Mouse (Mus musculus) hindbrain, embryonic 14.5 days (tissue): ENCODE data around the gene Klrb1f. TPM values are rescaled to one million over a fixed set of nuclear protein-coding genes. Genes with fewer than 3 reads are reported as not detected.
"Not testable (repeated sequence)": the region's sequence is repeated elsewhere in the genome, so short reads cannot be mapped to it uniquely, and the experiment has no call there.

ENCODE experiments used
- ATAC-seq: fragments of 200-750 bp; cut with Nextera tagmentation; 2 replicates; pipeline ENCODE4 v1.8.0; 2017; ENCODE audit warnings: moderate number of reproducible peaks, mild to moderate bottlenecking, moderate TSS enrichment, moderate library complexity; ENCODE audit not compliant: low FRiP score
- DNase-seq: peaks from one replicate; pipeline ENCODE4 v3.0.0-alpha.2; 2015; ENCODE audit warnings: low spot score
- H3K27ac ChIP-seq: fragments of 300-500 bp; sonication (generic); 2 replicates; pipeline ENCODE4 v1.5.1; 2014; ENCODE audit warnings: mild to moderate bottlenecking, moderate library complexity
- H3K27me3 ChIP-seq: fragments of 300-500 bp; sonication (generic); 2 replicates; pipeline ENCODE4 v1.6.1; 2014; ENCODE audit warnings: mild to moderate bottlenecking, low read length, mixed read lengths; ENCODE audit not compliant: control insufficient read depth, insufficient read depth
- H3K36me3 ChIP-seq: fragments of 300-500 bp; sonication (generic); replicated peaks from 2 replicates; pipeline ENCODE4 v1.6.1; 2014; ENCODE audit not compliant: control insufficient read depth, insufficient read depth
- H3K4me1 ChIP-seq: fragments of 300-500 bp; sonication (generic); replicated peaks from 2 replicates; pipeline ENCODE4 v1.6.1; 2014; ENCODE audit warnings: antibody characterized with exemption, low read length, mixed read lengths; ENCODE audit not compliant: control insufficient read depth, insufficient read depth
- H3K4me2 ChIP-seq: fragments of 300-500 bp; sonication (generic); replicated peaks from 2 replicates; pipeline ENCODE4 v1.6.1; 2014; ENCODE audit warnings: mild to moderate bottlenecking, moderate library complexity
- H3K4me3 ChIP-seq: fragments of 300-500 bp; sonication (generic); replicated peaks from 2 replicates; pipeline ENCODE4 v1.5.1; 2014; ENCODE audit warnings: mild to moderate bottlenecking, low read length
- H3K9ac ChIP-seq: fragments of 300-500 bp; sonication (generic); 2 replicates; pipeline ENCODE4 v1.6.1; 2014
- H3K9me3 ChIP-seq: fragments of 300-500 bp; sonication (generic); 2 replicates; pipeline ENCODE4 v1.6.1; 2016; ENCODE audit warnings: low read length; ENCODE audit not compliant: control insufficient read depth
- WGBS: fragments of 180-500 bp; shearing (Covaris S2); extraction: QIAGEN DNeasy Blood & Tissue Kit; methylation state at CpG from one replicate; pipeline ENCODE4 v1.1.7; 2014; 5-methylcytosine and 5-hydroxymethylcytosine counted together
- polyA plus RNA-seq: library from polyadenylated mRNA; unstranded; fragments of >200 nt; fragmentation: Nextera tagmentation; extraction: Ambion mirVana; gene quantifications from 2 replicates; pipeline ENCODE4 v1.2.1, GENCODE M21; 2014

The Klrb1f gene
- polyA plus RNA-seq: 0.37 and 0.62 TPM in 2 replicates

DNA sequence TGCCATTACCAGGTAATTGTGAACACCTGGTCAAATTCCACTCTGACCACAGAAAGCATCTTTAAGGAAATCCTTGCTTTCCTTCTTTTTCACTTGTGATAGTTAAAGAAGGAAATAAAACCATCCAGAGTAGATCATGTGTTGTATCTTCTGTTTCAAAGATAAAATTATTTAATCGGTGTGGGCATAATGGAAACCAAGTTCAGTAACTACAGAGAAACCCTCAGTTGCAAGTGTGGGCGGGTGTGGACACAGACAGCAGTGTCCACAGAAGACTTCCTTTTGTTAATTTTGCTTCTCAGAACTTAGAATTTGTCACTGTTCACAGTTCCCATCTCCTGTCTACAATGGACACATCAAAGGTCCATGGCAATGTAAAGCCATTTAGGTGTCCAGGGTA is at the start of gene Klrb1f:
Gene Klrb1f (plus strand): TSS at position 301 of the 400 bp plus-strand sequence.
- H3K27ac ChIP-seq: no peak within 1 kb of the TSS
- ATAC-seq: no peak
- no peaks in the 10 kb centered on the region for H3K36me3 ChIP-seq
- no peaks in the 10 kb centered on the region for H3K27me3 ChIP-seq
- no peaks in the 10 kb centered on the region for H3K4me1 ChIP-seq
- DNase-seq: no peak
- 91% methylated on average over 2 of the region's 2 CpGs for WGBS
- H3K9me3 ChIP-seq: no peaks in the 10 kb centered on the region
- no peak within 1 kb of the TSS for H3K4me3 ChIP-seq
- no peak within 1 kb of the TSS for H3K9ac ChIP-seq
- H3K4me2 ChIP-seq: no peak within 1 kb of the TSS

DNA sequence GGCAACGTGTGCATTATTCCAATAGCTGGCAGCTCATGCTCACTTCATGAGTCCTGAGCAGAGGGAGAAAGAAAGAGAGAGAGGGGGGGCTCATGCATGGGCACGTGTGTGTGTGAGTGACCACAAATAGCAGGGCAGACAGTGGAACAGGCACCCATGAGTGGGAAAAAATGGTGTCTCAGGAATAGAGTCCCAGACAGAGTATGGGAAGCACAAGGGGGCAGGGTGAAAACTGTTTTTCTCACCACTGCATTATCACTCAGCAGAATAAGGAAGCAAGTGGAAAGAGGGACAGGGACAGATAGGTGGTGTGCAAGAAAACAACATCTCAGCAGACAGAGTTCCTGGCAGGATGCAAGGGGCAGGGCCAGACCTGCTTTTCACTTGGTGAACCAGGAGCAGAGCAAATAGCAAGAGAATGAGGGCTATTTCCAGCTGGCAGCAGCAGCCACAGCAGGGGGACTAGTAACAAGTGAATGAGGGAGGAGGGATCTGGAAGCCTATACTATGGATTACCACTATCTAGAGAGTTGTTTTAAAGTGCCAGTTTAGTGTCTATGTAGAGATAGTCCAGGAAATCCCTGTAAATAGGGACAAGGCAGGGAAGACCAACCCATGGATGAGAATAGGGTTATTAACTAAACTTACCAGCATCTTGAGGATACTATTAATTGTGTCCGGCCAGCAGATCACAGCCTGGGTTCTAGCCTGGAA is 49.5 kb upstream of the Klrb1f start:
- Histone ChIP-seq H3K4me2 (no peak overlapping the region), H3K36me3 (no peaks in the 10 kb centered on the region), H3K4me1 (0 out of 2 replicates have a peak, but pooled peaks cover 8% of the 10 kb centered on the region), H3K27me3 (no peaks in the 10 kb centered on the region), H3K4me3 (no peak overlapping the region), H3K27ac (no peak overlapping the region), H3K9ac (no peak overlapping the region), H3K9me3 (no peaks in the 10 kb centered on the region)
- DNase-seq (no peak), ATAC-seq (no peak)
- WGBS: 77% methylated on average over 3 of the region's 3 CpGs

DNA sequence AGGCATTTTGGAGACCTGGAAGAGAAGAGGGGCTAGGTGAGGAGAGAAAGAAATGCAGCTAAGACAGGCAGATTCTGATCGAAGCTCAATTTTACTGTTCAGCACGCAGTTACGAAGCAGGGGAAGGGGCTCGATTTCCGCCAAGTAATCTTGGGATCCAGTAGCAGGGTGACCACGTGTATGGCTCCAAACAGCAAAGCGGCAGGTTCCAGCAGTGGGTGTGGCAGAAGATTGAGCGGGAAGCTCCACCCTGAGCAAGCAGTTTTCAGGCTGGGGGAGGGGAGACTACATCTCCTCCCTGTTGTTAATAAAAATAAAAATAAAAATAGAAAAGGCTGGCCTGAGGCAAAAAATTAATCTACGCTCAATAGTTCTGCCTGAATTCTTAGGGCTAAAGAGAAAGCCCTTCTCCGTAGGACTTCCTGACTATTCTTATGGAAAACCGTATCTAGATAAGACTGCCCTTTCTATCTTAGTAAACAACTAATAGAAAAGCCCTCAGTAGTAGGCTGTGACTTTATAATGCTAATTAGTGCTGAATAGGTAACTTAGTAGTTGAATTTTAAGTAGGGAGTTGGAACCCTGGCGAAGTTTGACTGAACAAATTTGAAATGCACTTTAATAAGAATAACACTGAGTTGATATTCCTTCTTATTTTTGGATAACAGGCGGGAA is 48.8 kb upstream of the Klrb1f start:
- 66% methylated on average over 13 of the region's 13 CpGs for WGBS
- no peak overlapping the region for H3K9ac ChIP-seq
- 0 out of 2 replicates have a peak, but pooled peaks cover 8% of the 10 kb centered on the region for H3K4me1 ChIP-seq
- no peaks in the 10 kb centered on the region for H3K36me3 ChIP-seq
- H3K27me3 ChIP-seq: no peaks in the 10 kb centered on the region
- no peaks in the 10 kb centered on the region for H3K9me3 ChIP-seq
- ATAC-seq: no peak
- H3K4me3 ChIP-seq: no peak overlapping the region
- no peak for DNase-seq
- no peak overlapping the region for H3K4me2 ChIP-seq
- no peak overlapping the region for H3K27ac ChIP-seq

DNA sequence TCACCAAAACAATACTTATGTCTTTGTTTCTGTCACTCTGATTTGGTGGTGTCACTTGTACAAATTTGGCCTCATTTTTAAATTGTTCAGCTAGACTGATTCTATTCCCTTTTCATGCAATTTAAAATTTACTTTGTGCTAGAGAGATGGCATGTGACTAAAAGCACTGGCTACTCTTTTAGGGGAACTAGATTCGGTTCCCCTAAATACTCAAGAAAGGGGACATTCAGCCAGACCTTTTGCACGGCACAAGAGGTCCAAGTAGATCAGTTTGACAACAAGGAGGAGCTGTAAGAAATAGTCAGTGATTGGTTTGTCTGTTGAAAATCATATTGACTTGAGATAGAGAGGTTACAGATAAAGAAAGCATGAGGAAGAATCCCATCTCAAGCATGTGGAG is 44.3 kb upstream of the Klrb1f start:
- Histone ChIP-seq H3K4me3 (no peak overlapping the region), H3K4me1 (no peaks in the 10 kb centered on the region), H3K27me3 (no peaks in the 10 kb centered on the region), H3K9ac (no peak overlapping the region), H3K4me2 (no peak overlapping the region), H3K36me3 (no peaks in the 10 kb centered on the region), H3K27ac (no peak overlapping the region), H3K9me3 (no peaks in the 10 kb centered on the region)
- 92% methylated on average over 2 of the region's 2 CpGs for WGBS
- DNase-seq (no peak), ATAC-seq (no peak)

DNA sequence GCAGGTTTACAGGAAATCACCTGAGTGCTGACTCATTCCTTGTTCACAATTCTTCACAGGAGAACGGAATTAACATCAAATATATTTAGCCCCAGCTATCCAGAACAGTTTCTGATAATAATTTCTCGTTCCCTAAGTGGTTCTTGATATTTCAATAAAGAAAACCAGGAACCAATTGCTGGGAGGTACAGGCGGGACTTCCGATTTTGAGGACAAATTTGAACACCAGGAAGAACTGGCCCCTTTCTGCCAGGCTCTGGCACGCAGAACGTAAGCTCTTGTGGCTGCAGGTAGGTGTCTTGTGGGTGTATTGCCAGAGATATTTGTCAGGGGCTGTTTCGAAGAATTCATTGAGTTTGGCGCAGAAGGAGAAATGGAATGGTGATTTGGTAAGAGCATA is 37.1 kb upstream of the Klrb1f start:
- H3K4me3 ChIP-seq: no peak overlapping the region
- no peaks in the 10 kb centered on the region for H3K9me3 ChIP-seq
- no peaks in the 10 kb centered on the region for H3K36me3 ChIP-seq
- H3K9ac ChIP-seq: no peak overlapping the region
- no peak overlapping the region for H3K27ac ChIP-seq
- DNase-seq (no peak), ATAC-seq (no peak)
- H3K27me3 ChIP-seq: no peaks in the 10 kb centered on the region
- 94% methylated on average over 8 of the region's 8 CpGs for WGBS
- no peak overlapping the region for H3K4me2 ChIP-seq
- H3K4me1 ChIP-seq: no peaks in the 10 kb centered on the region

DNA sequence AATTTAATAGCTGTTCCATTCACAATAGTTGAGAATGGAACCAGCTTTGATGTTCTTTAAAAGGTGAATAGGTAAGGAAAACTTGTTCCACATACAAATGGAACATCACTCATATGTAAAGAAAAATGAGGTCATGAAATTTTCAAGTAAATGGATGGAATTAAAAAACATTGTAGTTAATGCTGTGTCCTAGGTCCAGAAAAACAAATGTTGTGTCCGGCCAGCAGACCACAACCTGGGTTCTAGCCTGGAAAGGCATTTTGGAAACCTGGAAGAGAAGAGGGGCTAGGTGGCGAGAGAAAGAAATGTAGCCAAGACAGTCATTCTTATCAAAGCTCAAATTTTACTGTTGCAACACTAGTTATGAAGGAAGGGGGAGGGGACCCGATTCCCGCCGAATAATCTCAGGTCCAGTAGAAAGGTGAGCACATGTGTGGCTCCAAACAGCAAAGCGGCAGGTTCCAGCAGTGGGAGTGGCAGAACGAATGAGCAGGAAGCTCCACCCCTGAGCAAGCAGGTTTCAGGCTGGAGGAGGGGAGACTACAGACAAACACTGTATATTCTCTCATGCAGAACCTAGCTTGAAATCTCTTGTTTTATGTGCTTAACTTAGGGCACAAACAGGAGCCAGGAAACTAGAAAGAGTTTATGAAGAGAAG is 35.7 kb upstream of the Klrb1f start:
- not testable (repeated sequence) for ATAC-seq, H3K36me3 ChIP-seq, H3K9ac ChIP-seq, H3K9me3 ChIP-seq, DNase-seq, H3K4me3 ChIP-seq, H3K27me3 ChIP-seq, H3K4me1 ChIP-seq, H3K27ac ChIP-seq, H3K4me2 ChIP-seq
- 91% methylated on average over 7 of the region's 7 CpGs for WGBS

DNA sequence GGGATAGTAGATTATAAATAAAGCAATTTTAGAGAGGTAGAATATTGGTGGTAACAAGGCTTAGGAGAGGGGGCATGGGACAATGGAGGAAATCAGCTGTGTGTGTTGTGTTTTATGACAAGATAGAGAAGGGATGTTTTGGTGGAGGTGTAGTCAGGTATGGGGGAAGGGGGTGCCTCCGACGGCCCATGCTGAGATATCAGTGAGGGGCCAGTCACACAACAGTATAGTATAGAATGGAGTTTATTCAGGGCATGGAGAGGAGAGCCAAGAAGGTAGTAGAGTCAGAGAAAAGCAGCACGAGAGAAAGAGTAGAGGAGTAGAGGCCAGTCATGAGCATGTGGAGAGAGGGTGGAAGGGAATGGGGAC is 35.2 kb upstream of the Klrb1f start:
- DNase-seq (no peak), ATAC-seq (no peak)
- Histone ChIP-seq H3K27ac (no peak overlapping the region), H3K4me2 (no peak overlapping the region), H3K36me3 (no peaks in the 10 kb centered on the region), H3K4me1 (no peaks in the 10 kb centered on the region), H3K4me3 (no peak overlapping the region), H3K27me3 (no peaks in the 10 kb centered on the region), H3K9me3 (no peaks in the 10 kb centered on the region), H3K9ac (no peak overlapping the region)
- WGBS: 83% methylated on average over 3 of the region's 3 CpGs

DNA sequence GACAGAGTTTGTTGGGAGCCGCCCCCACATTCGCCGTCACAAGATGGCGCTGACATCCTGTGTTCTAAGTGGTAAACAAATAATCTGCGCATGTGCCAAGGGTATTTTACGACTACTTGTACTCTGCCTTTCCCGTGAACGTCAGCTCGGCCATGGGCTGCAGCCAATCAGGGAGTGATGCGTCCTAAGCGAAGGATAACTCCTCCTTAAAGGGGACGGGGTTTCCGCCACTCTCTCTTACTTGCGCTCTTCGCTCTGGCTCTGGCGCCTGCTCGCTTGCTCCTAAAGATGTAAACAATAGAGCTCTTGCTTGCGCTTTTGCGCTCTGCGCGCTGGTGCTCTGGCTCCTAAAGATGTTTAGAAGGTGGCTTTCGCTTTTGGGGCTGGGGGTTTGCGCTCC is 33.7 kb upstream of the Klrb1f start:
- not testable (repeated sequence) for ATAC-seq, H3K9me3 ChIP-seq, H3K4me3 ChIP-seq, H3K9ac ChIP-seq, H3K4me2 ChIP-seq, H3K36me3 ChIP-seq, H3K4me1 ChIP-seq, DNase-seq, H3K27ac ChIP-seq, H3K27me3 ChIP-seq
- WGBS: 98% methylated on average over 18 of the region's 23 CpGs

DNA sequence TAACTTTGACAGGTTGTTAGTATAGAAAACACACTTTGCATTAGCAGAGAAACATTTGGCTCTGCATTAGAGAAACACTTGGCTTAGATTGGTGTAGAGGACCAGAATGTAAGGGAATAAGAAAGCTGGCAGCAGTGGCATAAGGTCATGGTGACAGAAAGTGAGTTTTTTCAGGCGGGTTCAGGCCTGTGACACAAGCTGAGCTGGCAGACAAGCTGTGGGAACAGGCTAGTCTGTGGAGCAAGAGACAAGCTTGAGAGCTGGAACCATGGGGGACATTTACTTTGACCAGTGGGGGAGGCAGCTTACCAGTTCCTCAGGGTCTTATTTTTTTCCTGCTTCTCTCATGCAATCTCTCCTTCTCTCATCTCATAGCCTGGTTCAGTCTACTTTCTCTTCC is 32.7 kb upstream of the Klrb1f start:
- H3K36me3 ChIP-seq: no peaks in the 10 kb centered on the region
- DNase-seq: no peak
- H3K9ac ChIP-seq: no peak overlapping the region
- H3K27me3 ChIP-seq: no peaks in the 10 kb centered on the region
- no peak overlapping the region for H3K27ac ChIP-seq
- no peak for ATAC-seq
- no peak overlapping the region for H3K4me2 ChIP-seq
- no peak overlapping the region for H3K4me3 ChIP-seq
- 65% methylated on average over 1 of the region's 1 CpGs for WGBS
- no peaks in the 10 kb centered on the region for H3K4me1 ChIP-seq
- no peaks in the 10 kb centered on the region for H3K9me3 ChIP-seq
